Mouse (Mus musculus) layer of hippocampus, adult 8-10 months (tissue): Measurements from ENCODE around the gene Hmgcs1. TPM values are rescaled to one million over a fixed set of nuclear protein-coding genes. Genes with fewer than 3 reads are reported as not detected.
"Not testable (repeated sequence)": the region's sequence is repeated elsewhere in the genome, so short reads cannot be mapped to it uniquely, and the experiment has no call there.

Experiments used
- DNase-seq, 2 experiments: peaks; one replicate each; pipeline ENCODE4 v3.0.0; 2022; ENCODE audit warnings: low spot score in 2 of 2
- total RNA-seq, 4 experiments: library from RNA; stranded (reverse); gene quantifications; 2 replicates each; pipeline ENCODE4 v1.2.4; 2022

Hmgcs1 gene
- total RNA-seq, 4 experiments from 2014 or later, result 196 to 290 (median 240) TPM

GRCm38 (mm10) chr13:119704280-119704679 is 14.1 kb downstream of the Hmgcs1 start:
- DNase-seq, result no peak

GRCm38 (mm10) chr13:119706278-119706880 is 16.2 kb downstream of the Hmgcs1 start:
- not testable (repeated sequence) for DNase-seq

GRCm38 (mm10) chr13:119706953-119707352 is 16.8 kb downstream of the Hmgcs1 start:
- DNase-seq, result no peak

- DNase-seq, result no peak
These were observed 17.7 kb downstream of the Hmgcs1 start for GRCm38 (mm10) chr13:119707906-119708305.

- DNase-seq, result no peak
These were observed 18.8 kb downstream of the Hmgcs1 start for GRCm38 (mm10) chr13:119708941-119709340.

GRCm38 (mm10) chr13:119709388-119710267 is 19.4 kb downstream of the Hmgcs1 start:
- DNase-seq, result no peak

- no peak for DNase-seq
These were observed 20.1 kb downstream of the Hmgcs1 start for GRCm38 (mm10) chr13:119710268-119710610.

DNA sequence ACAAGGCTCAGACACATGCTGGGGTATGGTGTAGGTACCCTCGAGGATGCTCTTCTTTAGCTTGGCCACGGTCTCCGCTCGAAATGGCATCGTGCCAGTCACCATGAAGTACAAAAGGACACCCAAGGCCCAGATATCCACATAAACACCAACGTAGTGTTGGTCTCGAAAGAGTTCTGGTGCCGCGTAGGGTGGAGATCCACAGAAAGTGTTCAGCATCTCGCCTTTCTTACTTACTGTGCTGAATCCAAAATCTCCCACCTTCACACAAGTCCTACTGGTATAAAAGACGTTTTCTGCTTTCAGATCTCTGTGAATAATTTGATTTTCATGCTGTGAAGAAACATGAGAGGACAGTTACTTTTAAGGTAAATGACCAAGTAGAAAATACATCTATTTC is 22.3 kb downstream of the Hmgcs1 start:
- DNase-seq, result no peak

- DNase-seq, result no peak
These were observed 23.1 kb downstream of the Hmgcs1 start for GRCm38 (mm10) chr13:119713107-119713787.

DNA sequence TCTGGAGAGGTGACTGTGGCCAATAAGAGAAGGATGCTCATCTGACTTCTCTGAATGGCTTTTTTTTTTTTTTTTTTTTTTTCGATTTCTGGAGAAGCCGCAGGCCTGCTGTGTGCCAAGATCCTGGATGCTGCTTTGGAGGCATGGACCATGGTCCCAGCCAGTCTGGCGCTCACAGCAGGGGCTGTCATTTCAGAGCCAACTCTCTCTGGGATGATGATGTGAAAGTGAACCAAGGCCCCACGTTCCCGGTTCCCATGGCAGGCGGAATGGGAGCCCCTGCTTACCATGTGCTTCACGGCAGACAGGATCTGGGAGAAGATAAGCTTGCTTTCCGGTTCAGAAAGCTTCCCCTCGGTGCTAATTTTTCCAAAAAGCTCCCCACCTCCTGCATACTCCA is 23.6 kb downstream of the Hmgcs1 start:
- DNase-seq, result no peak

GRCm38 (mm10) chr13:119716105-119716504 is 25.9 kb downstream of the Hmgcs1 start:
- no peak for DNase-seq

- no peak for DNase-seq
These were observed 32.3 kb downstream of the Hmgcs1 start for GRCm38 (mm10) chr13:119722447-119722846.

DNA sequence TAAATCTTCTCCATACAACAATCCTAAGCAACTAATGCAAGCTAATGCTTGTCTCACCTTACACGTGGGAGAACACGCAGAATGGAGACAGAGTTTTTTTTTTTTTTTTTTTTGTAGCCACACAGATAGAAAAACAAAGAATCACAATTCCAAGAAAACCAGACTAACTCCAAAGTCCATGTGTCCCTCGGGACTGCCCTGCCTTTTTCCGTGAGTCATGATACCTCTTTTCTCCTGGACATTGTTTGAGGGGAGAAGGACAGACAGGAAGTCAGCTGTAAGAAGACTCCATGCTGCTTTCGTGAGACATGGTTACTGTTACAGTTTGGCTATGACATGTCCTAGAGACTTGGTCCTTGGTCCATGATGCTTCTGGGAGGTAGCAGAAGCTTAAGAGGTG is 33.2 kb downstream of the Hmgcs1 start:
- DNase-seq, result no peak

DNA sequence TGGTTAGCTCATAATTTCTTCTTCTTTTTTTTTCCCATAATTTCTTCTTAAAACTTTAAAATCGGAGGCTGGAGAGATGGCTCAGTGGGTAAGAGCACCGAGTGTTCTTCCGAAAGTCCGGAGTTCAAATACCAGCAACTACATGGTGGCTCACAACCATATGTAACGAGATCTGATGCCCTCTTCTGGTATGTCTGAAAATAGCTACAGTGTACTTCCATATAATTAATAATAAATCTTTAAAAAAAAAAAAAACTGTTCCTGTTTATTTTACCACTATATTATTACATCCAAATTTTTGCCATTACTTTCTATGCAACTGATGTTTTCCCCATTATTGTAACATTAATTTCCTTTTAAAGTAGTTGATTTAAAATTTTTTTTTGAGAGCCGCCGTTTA is 34.4 kb downstream of the Hmgcs1 start:
- no peak for DNase-seq

DNA sequence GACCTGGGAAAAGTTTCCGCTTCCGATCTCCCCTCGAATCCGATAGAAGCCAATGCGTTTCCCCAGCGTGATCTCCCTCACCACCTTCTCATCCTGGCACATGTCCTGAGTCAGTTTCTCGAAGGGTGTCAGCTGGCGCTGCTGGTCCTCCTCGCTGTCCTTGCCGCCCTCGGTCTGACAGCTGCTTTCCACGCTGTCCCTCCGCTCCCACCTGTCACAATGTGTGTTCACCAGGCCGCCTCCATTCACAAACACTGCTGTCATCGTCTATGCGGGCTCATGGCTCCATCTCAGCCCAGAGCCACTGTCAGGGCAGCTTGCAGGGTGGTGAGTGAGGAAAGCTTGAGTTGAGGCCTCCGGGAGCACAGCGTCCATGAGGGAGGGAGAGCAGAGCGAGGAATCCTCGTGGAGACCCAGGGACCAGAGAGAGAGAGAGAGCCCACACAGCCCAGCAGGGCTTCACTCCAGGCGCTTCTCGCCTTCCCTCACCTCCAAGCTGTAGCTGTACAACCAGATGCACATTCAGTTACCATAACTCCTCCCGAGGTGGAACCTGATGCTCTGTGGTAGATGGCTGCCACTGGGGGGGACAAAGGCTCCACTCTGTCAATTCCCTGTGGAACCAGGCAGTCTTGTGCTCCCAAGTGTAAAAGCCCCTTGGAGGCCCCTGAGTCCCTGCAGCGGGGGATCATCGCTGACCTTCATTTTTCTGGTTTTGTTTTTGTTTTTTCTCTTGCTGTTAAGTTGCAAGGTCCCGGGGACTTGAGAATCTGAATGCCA is 37.6 kb downstream of the Hmgcs1 start:
- peak in 1 of 2 experiments; percentile 40 for DNase-seq

- DNase-seq, result no peak
These were observed 39.2 kb downstream of the Hmgcs1 start for GRCm38 (mm10) chr13:119729406-119729805.

DNA sequence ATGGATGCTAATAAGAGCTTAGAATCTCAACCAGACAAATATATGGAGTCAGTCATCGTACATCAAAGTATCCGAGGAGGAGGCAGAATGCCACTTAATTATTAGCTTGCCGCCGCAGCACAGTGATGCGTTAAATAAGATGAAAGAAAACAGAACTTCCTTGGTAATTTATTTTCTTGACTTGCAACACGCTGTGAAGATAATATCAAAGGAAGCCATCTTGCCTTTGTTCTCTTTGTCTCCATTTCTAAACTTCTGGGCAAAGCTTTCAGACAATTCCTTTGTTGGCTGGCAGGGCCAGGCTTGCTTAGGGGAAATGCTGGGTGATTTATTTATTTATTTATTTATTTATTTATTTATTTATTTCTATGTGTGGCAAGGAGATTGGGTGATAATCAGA is 41.3 kb downstream of the Hmgcs1 start:
- DNase-seq, result no peak

DNA sequence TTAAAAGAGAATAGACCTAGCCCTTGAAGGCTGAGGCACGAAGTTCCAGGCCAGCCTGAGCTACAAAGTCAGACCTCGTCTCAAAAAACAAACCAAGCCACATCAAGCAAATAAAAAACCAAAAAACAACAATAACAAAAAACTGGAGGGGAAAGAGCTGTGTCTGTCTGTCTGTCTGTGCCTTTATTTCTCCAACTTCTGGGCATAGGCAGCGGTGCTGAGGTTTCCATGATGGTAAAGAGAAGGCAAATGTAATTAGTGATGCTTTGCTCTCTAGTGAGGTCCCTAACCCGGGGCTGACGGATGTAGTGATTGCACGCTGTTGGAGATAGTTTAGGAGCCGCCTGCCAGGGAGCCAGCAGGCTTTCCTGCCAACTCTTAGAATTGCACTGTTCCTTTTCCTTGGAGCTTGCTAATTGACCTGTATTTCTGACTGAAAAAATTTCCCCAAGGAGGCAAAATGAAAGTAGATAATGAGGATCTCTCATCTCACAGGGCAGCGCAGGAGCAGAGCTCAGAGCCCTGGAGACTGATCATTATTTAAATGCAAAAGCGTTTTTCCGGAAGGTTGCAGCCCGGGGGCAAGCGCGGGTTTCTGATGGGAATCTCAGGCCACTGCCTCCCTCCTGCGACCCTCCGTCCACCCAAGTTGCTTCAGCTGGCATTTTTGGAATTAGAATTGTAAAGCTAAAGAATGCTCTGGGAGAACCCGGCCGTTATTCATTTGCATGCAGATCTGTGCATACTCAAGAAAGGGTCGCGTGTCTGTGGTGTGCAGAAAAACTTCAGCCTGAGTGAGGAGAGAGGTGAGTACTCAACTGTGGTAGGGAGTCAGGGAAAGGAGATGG is 51.4 kb downstream of the Hmgcs1 start:
- no peak for DNase-seq

DNA sequence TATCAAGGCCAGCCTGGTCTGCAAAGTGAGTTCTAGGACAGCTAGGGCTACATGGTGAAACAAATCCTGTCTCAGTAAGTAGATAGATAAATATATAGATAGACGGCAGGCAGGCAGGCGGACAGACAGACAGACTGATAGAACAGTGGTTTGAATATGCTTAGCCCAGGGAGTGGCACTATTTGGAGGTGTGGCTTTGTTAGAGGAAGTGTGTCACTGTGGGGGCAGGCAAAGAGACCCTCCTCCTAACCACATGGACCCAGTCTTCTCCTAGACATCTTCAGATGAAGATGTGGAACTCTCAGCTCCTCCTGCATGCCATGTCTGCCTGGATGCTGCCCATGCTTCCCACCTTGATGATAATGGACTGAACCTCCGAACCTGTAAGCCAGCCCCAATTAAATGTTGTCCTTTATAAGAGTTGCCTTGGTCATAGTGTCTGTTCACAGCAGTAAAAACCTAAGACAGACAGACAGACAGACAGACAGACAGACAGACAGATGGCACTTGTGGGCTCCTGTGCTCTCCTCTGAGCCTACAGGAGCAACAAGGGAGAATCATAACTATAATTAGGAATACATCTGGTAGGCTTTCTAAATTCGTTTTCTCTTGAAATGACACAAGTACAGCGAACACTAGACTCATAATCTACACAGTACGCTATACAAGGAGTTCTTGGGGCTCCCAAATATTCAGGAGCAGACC is 52.7 kb downstream of the Hmgcs1 start:
- DNase-seq, result no peak

DNA sequence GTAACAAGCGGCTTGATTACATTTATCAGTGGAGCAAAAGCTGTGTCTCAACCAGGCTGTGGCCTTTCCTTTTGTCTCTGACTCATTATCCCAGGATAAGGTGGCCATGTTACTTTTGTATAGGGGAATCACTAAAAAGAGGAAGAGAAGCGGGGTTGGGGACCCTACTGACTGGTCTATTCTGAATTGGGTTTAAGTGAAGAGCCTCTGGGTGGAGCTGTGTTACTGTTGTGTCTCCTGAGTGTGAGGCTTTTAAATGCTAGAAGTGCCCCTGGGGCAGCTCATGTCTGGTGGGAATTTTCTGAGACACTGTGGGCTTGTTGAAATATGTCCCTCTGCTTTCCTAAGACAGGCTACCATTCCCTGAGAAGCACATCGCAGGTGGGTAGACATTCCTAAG is 53.3 kb downstream of the Hmgcs1 start:
- no peak for DNase-seq
